In the genomic region with DNA sequence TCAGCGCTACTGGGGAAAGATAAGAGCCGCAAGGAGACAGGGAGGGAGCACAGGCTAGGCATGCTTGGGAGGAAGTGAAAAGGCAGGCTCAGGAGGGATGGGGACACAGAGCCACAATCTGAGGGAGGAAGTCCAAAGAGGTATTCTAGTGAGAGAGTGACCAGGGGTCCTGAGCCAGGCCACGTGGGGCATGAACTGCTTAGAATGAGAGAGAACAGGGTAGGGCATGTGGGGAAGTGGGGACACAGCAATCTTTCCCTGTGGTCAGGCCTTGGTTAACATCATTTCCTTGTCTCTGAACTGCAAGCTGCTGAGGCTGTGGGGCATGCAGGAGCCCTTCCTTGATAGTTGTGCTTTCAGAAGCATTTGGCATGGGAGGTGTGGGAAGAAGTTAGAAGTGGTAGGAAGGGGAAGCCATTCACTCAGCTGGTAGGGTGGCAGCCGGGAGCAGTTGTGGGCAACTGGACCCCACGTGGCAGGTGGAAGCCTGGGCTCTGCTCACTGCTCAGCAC, we compare ENCODE assay signal across 17 mouse cellular contexts.
"Had no signal": no experiment of that assay in that cellular context is flagged by ENCODE, and none has a peak within 500 bp of the region (broad histone marks: within the 10 kb centered on the region; RNA-seq: fewer than 3 reads in every experiment).

No protein-coding gene starts in this region.

- DNase-seq: kidney, adult 11 months; kidney, adult 9 months; kidney, postnatal 36 days; layer of hippocampus, postnatal 36 days; lung, embryonic 14.5 days; lung, postnatal 10 days; lung, postnatal 4 days; midbrain, embryonic 14.5 days; right cerebral cortex, adult 18-20 months; right cerebral cortex, postnatal 25 days; thymus, postnatal 4 days had no signal

- ATAC-seq: liver, embryonic 12.5 days had no signal

- H3K27ac ChIP-seq: kidney, postnatal 0 days; limb, embryonic 15.5 days; liver, embryonic 12.5 days; midbrain, embryonic 10.5 days; neural tube, embryonic 15.5 days had no signal

- H3K4me3 ChIP-seq: limb, embryonic 15.5 days; liver, embryonic 12.5 days; midbrain, embryonic 10.5 days; myocyte; neural tube, embryonic 15.5 days had no signal
